Mouse (Mus musculus) CD4-positive, CD25-positive, alpha-beta regulatory T cell, adult 4 months (primary cell): ENCODE results near the gene Ggt5. TPM values are rescaled to one million over a fixed set of nuclear protein-coding genes. Genes with fewer than 3 reads are reported as not detected.
"Not testable (repeated sequence)": the region's sequence is repeated elsewhere in the genome, so short reads cannot be mapped to it uniquely, and the experiment has no call there.

Experiments
- ATAC-seq: one replicate; pipeline ENCODE4 v1.8.0; 2017
- polyA plus RNA-seq, 2 experiments: library from polyadenylated mRNA; unstranded; fragments of 100-300 nt; shearing (Covaris generic); gene quantifications; one replicate each; pipeline ENCODE4 v1.2.1; 2017

The Ggt5 gene
- under 1 TPM; 0.27 to 0.76 TPM for polyA plus RNA-seq

DNA sequence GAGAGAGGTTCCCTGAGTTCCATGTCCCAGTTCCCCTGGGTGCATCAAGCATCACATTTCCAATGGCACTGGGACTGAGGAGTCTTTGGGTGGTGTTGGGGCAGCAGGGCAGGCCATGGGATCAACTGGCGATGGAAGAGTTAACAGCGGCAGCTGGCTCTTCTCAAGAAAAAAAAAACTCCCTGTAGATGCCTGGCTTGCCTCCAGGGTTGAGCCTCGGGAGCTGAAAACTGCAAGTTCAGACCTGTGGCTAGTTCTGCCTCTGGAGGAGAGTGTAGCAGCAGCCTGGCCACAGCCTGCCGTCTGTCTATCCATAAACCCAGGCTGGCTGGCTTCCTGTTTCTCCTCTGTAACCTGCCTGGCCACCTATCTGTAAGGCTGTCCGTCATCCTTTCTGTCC is at the start of gene Ggt5:
Gene Ggt5, plus strand, starts transcription at position 212 of the 400 bp plus-strand sequence.
- no peak for ATAC-seq

DNA sequence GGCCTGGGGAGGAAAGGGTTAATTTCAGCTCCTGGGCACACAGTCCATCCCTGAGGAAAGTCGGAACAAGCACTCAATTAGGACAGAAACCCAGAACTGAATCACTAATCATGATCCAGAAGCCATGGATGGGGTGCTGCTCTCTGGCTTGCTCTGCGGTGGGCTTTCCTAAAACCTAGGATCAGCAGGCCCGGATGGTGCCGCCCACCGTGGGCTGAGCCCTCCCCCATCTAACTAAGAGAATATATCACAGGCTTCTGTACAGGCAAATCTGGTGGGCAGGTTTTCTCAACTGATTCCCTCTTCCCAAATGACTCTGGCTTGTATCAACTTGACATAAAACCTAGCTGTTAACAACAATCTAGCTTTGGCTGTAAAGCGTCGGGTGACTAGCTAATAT is 41.2 kb upstream of the Ggt5 start:
- no peak for ATAC-seq

DNA sequence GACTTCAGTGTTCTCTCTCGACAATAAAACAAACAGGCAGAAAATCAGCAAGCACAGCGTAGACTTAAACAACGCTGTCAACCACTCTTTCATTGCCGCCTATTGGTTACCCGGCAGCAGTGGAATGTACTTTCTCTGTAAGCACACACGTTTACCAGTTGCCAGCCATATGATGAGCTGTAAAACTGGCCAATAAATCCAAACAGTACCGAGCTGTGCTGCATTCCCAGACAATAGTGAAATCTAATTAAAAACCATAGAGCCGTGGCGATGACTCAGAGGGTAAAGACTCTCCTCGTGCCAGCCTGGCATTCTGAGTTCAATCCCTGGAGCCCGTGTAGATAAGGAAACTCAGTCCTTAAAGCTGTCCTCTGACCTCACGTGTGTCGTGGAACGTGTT is 40.7 kb upstream of the Ggt5 start:
- ATAC-seq: no peak

DNA sequence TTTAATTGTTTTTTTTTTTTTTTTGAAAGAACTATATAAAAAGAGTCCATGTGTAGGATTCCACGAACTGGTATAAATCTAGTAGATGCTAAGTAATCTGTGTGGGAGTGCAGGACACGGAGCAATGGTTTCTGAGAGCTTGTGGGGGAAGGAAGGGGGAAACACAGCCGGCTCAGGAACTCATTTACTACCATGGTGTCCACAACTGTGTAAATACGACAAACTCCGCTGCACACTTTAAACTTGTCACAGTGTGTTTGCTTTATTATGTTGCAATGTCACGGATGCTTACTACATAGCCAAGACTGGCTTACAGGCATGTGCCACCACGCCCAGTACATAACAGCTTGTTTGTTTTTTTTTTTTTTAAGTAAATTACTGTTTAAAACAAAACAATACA is 39.3 kb upstream of the Ggt5 start:
- no peak for ATAC-seq

DNA sequence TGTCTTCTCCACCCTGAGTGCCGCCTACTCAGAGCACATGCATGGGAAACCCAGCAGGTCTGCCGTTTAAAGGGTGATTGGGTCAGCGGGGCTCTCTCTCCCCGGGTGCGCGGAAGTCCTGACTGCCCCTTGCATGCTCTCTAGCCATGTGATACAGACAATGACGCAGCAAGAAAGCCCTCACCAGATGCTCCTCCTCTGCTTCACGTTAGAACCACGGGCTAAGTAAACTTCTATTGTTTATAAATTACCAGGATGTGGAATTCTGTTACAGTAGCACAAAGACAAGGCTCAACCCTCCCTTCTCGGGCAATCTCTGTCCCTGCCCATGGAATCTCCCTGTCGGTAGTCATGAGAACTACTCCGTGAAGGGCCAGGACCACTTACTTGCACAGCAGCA is 38.0 kb upstream of the Ggt5 start:
- no peak for ATAC-seq

DNA sequence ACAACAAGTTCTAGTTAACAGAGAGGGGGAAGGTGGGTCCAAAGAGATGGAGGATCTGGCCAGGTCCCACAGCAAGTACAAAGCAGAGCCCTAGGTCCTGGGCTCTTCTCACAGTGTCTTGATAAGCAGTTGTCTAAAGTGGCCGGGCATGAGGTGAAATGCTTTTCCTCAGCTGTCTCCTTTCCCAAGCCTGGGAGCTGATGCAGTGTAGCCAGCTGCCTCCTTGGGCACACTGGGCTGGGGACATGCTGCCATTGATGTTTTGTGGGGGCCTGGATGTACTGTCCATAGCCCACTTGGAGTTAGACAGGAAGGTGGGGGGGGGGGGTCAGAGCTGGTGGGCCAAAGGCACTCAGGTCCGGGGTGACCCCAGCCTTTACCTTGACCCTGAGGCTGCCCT is 37.0 kb upstream of the Ggt5 start:
- ATAC-seq: no peak

DNA sequence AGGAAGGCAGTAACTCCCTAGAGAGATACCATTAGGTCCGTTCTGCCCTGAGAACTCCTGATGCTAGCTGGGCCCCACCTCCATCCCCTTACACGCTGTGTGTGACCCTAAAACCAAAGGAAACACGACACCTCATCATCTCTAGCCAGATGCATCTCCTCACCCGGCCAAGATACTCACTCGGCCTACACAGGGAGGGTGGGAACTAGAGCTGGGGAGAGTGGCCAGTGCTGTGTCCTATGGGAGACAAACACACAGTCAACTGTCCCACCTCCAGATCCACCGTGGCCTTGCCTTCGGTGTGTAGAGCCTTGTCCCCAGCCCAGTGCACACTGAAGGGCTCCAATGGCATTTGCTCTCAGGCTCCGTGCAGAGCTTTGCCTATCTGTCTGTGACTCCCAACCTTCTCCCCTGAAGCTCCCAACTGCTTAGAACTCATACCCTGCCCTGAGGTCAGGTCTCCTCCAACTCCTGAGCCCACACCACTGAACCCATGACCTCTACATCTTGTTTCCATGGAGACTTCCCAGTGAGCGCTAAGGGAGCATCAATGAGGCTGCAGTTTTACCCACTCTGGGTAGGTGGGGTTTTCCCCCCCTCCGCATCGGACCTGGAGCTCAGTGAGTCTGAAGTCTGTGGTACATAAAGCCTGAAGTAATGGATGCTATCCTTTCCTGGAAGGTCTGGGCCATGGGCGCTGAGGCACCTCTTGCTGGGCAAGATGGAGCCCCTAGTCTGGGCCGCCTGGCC is 36.3 kb upstream of the Ggt5 start:
- ATAC-seq: no peak

DNA sequence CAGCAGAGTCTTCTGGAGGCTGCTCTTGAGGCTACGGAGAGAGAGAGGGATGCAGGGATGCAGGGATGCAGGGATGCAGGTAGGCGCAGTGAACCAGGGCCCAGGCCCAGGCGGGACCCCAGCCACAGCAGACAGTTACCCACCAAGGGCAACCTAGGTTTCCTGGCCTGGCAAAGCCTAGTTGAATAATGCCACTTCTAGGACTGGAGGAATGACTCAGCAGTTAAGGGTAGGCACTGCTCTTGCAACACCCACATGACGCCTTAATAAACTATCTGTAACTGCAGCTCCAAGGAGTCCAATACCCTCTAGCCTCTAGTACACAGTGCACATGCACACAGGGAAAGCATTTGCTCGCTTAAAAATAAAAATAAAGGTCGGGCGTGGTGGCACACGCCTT is 35.0 kb upstream of the Ggt5 start:
- ATAC-seq: no peak

DNA sequence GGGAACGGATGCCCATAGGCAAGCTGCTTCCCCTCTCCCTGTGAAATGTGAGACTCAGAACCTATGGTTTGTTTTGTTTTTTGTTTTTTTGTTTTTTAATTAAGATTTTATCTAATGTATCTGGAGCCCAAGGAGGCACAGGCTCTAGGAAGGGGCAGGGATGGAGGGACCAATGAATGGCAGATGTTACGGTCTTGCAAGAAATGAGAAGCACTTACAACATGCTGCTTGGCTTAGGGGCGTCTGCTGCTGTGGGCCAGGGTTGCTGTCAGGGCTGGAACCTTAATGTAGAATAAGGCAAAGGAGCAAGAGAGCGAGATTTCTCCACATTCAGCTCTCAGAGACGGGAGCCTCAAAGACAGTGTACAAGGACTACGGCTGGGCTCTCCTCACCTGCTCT is 33.6 kb upstream of the Ggt5 start:
- no peak for ATAC-seq

DNA sequence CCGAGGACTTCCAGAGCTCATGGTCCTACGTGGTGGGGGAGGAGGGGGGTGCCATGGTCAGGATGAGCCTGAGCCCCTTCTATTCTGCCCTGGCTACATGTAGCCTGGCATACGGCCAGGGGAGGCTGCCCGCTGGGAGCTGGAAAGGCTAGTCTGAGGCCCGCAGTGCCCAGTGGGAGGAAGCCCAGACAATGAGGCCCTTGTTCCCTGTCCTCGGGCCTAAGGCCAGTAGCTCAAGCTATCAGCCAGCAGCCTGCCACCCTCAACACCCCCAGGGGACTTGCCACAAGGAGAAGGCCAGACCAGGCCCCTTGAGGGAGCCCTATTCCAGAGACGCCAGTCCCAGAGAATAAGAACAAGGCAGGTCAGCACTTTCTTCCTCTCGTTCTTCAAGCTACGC is 33.1 kb upstream of the Ggt5 start:
- no peak for ATAC-seq

DNA sequence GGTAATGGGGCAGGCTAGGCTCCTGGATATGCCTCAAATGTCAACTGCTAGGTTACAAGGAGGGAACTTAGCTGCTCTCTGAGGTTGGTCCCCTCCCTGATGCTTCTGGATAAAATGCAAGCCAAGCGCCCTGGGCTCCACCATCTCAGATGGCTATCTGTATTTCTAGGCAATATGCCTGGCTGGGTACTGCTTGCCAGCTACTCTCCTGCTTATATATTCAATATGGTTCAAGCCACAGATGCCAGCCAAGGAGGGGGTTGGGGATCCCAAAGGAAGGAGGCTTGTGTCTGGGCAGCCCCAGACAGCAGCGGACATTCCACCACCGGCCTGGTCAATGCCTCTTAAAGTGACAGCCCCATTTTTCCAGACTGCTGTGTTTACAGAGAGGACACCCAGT is 30.6 kb upstream of the Ggt5 start:
- no peak for ATAC-seq

DNA sequence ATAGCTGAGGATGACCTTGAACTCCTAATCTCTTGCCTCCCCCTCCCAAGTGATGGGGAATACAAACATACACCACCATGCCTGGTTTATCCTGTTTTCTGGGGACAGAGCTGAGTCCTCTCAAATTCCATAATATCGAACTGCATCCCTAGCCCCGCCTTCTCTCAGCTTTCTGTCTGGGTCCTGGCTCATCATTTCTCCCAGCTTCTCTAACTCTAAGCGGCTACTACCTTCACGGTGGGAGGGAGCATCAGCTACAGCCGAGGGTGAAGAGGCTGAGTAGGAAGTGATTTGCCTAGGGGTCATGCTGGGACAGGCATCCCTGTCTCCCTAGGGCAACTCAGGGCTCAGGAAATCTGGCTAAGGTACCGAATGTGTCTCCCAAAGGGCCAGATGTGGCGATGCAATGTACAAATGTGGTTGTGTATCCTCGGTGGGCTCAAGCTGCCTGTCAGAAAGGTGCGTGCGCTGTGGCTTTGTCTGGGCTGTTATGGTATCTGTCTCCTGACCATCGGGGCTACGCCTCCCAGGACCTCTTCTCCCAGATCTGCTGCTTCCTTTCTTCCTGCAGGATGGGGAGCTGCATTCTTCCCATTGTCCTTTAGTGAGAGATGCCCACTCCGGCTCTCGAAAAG is 30.0 kb upstream of the Ggt5 start:
- ATAC-seq: no peak

DNA sequence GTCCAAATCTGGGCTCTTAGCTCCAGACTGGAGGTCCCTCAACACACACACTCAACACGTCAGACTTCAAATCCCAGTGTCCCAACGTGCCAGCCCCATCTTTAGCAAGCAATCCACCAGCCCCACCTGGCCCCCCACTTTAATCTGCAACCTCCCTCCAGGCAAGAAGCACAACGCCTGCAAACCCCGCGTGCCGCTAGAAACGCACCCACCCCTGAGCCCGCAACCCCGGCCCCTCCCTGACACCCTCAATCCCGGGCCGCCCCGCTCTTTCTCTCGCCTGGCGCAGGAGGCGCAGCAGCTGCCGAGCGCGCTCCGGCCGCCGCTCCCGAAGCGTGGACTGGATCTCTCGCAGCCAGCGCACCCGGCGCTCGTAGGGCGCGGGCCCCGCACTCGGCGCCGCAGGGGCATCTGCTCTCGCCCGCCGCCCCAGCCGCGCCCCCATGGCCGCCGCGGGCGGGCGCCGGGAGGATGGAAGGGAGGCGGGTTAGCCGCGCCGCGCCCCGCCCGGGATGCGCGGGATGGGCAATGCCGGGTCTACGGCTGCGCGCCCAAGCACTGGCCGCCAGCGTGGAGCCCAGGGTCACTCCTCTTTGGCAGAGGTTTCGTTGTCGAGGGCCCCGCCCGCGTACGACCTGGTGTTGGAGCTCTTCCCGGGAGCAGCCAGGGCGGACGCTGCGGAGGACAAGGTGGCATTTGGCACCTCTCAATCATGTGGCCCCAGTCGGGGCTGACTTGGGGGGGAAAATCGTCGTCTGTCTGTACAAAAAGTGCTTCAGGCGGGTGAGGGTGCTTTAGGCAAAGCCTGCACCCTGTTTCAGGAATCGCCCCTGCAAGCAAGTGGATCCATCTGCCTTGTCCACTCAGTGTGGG is 29.2 kb upstream of the Ggt5 start, which contains the start of gene Lrrc75b:
Gene Lrrc75b, minus strand, starts transcription at position 655 of the 873 bp plus-strand sequence.
- ATAC-seq: peak; percentile 63

DNA sequence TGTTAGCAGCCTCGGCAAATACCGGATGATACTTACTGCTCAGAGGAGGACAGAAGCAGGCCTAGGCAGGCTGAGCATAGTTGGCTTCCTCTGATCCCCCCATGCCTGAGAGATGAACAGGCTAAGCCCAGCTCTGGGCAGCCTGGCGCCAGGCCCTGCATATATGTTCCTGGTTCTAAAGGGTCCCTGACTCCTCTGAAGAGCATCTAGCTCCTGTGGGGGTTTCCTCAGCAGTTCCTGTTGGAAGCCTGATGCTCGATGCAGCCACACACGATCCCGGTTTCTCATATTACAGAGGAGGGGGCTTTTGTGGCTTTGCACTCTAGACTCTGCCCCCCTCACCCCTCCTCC is 28.6 kb upstream of the Ggt5 start:
- ATAC-seq: no peak

DNA sequence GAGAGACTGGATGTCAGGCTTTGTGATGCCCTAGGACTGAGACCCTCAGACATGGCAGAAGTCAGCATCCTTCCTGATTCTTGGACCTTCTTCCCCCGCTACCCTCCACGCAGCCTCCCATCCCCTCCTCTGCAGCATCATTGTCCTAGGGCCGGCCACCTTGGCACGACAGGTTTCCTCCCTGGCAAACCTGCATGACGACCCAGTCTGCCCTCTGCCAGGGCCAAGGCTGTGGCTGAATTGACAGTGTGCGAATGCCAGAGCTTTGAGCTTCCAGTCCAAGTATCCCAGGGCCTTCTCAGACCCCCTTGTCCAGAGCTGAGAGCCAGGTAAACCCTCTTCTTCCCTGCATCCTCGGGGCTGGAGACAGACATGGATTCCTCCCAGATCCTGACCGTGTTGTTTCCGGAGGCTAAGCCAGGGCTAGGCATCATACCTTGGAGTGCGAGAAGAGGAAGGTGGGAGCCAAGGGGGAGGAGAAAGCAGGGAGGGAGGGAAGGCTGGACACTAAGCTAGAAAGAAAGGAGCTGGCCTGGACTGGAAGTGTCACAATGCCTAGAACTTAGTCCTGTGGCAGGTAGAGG is 28.0 kb upstream of the Ggt5 start, which contains the start of gene Ggt1:
Gene Ggt1, plus strand, starts transcription at position 534 of the 584 bp plus-strand sequence.
- no peak for ATAC-seq

DNA sequence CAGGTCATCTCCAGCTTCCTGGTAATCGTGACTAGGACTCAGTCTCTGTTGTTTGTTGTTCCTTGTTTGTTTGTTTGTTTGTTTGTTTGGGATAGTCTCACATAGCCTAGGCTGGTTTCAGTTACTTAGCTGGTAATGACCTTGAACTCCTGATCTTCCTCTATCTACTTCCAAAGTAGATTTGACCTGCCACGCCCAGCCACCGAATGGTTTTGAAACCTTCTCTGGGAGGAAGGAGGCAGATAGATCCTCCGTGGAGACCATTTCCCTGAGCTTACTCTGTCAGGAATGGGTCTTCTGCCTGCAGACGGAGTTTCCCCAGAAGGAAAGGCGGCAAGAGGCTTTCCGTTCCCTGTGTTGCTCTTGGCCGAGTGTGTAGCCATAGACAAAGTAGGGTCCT is 26.5 kb upstream of the Ggt5 start:
- no peak for ATAC-seq

DNA sequence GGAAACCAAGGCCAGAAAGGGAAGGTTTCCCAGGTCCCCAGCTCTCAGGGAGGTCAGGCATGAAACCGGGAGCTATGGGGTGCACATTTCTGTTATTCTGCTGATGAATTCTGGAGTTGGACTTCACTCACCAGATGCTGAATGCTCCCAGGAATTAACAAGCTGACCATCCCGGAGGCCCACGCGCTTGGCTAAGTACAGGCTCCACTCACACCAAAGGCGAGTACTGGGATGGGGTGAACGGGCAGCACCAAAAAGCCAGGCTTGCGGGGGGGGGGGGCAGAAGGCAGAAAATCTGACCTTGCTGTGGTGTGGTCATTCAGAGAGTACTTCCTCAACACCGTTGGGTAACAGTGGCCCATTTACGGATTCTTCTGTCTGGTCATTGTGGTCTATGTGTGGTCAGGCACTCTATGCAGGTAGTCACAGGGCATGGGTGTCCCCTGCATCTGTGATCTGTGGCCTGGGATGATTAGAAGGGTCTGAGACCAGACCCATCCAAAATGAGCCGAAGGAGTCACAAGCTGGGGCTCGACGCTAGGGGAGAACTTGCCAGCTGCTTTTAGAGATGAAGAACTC is 24.4 kb upstream of the Ggt5 start:
- ATAC-seq: peak; percentile 2

DNA sequence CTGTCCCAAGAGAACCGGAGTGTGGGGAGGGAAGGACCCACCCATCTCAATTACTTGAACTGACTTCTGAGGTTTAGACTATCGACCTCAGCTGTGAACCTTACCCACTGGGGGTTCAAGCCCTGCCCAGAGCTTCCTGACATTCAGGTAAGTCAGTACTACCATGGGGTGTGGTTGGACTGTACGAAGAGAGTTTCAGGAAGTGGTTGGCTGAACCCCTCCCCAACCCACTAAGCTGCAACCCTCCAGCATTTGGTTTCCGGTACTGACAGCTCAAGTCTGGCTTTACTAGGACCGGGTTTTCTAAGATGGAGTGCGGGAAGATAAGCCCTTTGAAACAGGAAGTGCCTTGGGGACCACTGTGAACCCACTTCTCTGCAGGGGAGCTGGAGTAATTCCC is 23.7 kb upstream of the Ggt5 start:
- ATAC-seq: peak; percentile 98

DNA sequence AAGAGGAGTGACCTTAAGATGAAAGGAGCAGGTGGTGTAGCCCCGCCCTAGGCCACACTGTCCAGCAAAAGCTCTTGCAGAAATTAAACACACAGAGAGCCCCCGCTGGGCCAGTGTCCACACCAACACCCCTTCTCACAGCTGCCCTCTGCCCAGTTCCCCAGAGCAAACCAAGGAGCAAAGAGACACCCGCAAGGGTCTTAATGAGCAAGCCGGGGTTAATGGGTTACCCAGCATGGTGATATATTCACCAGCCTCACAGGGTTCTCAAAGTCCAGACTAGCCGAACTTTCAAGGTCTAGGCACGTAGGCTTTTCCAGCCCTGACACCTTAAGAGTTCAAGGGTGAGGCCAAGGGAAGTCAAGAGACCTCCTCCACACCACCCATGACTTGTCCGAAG is 23.2 kb upstream of the Ggt5 start:
- no peak for ATAC-seq

DNA sequence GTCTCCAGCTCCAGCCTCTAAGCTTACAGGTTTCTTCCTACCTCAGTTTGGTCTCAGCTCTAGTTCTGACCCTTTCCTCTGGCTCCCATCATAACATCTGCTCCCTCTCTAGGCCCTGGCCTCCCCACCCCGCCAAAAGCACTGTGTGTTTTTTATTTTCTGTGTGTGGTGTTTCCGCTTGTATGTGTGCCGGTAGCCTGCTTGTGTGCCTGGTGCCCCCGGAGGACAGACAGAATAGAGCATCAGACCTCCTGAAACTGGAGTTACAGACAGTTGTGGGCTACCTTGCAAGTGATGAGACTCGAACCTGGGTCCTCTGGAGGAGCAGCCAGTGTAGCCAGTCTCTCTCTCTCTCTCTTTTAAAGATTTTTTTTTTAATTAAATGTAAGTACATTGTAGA is 22.8 kb upstream of the Ggt5 start:
- no peak for ATAC-seq

DNA sequence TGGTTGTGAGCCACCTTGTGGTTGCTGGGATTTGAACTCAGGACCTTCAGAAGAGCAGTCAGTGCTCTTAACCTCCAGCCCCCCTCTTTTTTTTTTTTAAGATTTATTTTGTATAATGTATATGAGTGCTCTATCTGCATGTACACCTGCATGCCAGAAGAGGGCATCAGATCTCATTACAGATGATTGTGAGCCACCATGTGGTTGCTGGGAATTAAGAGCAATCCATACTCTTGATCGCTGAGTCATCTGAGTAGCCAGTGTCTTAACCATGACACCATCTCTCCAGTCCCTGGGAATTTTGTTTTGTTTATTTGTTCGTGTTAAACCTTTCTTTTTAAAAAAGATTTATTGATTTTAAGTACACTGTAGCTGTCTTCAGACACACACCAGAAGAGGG is 22.4 kb upstream of the Ggt5 start:
- ATAC-seq: not testable (repeated sequence)

DNA sequence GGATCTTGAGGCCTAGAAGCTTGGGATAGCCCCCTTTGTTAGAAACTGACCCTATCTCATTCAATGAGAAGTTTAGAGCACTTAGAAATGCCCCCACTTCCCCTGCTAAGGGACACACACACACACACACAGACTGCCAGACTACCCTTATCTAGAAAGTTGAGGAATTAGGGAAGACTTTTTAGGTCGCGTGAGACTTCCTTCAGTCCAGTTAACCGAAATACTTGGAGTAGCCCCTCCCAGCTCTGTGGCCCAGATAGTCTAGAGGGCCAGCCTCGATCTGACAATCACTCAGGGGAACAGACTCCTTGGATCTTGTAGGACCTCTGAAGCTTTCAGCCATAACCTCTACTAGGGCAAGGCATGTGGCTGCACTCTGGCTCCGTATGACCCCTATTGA is 21.1 kb upstream of the Ggt5 start:
- ATAC-seq: no peak

DNA sequence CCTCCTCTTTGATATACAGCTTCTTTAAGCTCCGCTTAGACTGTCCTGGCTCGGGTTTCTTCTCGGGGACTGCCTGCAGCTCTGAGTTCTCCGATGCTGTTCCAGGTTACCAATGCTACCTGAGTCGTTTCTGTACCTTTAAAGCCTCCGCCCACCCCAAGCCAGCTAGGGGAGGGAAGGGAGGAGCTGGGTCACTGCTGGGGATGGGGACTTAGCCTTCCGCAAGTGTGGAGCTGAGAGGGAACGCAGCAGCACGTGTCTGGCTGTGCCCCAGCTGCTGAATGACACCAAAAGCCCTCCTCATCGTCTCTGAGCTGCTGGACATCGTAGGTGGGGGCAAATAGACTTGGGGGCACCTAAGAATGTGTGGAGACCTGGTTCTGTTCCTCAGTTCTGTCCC is 20.7 kb upstream of the Ggt5 start:
- ATAC-seq: no peak
